Mouse (Mus musculus) CD4-positive helper T cell, adult 2 months (primary cell): ENCODE measurements around the gene Gfi1.

ENCODE experiments used
- DNase-seq: peaks from one replicate; pipeline ENCODE4 v3.0.0-alpha.2; 2012; ENCODE audit warnings: low read depth, missing footprints, low spot score

The Gfi1 gene

DNA sequence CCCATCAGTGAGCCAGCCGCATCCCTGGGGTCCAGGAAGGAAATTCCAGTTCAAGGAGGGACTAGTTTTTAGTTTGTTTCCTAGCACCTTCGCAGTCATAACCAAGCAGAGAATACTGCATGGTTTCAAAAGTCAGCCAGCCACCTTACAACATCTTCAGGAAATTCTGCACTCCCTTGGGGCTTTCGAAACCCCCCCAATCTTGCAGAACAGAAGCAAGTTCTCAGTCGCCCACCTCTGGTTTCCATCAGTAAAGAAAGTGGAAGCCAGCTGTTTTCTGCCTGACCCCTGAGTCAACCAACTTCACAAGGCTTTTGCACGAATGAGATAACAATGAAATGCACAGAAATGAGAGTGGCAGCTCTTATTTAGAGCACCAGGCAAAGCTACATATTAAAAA, 47.4 kb downstream of the Gfi1 start:
- no peak for DNase-seq
